Mouse (Mus musculus) brain, adult 2 months (tissue): ENCODE results near the gene Nkiras1.
"Not testable (repeated sequence)": the region's sequence is repeated elsewhere in the genome, so short reads cannot be mapped to it uniquely, and the experiment has no call there.

Source experiments
- DNase-seq: peaks from one replicate; pipeline ENCODE4 v3.0.0; 2011; ENCODE audit warnings: low read depth, low spot score

The Nkiras1 gene

DNA sequence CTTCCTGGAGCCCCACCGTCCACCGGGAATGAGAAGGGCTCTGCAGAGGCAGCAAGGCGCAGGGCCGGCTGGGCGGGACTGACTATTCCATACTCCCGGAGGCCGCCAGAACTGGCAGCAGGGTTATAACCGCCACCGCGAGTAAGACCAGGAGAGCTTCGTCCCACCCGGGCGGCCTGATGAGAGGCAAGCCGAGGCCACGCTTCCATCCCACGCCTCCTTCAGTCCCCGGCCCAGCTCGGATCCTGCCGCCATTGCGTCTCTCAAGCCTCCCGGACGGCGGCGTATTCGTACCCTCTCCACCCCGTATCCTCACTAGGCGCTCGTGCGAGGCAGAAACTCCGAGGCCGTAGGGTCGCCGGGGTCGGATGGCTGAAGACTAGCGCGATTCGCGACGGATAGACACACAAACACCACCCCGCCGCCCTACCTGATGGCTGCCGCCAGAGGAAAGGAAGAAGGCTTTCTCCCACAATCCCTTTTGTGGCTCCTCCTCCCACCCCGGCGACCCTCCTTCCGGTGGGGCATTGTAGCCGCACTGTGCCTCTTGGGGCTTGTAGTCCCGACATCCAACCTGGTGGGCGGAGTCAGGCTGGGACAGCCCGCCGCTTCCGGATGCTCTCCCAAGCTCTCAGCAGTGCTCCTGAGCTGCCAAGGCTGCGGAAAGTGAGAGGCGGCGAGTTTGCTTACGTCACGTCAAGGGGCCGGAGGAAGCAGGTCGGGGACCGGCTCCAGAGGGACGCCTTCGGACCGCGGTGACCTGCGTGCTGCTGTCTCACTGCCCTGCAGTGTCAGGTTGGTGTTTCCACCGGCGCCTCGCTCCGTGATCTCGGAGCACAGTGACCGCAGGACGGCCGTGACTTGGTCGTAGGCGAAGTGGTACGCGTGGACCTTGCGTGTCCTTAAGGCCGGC, at the start of gene Nkiras1, which contains the start of gene Rpl15:
TSS of gene Nkiras1 (plus strand) at position 608 of the 913 bp plus-strand sequence.
TSS of gene Rpl15 (minus strand) at position 863 of the 913 bp plus-strand sequence.
- DNase-seq, result peak; percentile 100

DNA sequence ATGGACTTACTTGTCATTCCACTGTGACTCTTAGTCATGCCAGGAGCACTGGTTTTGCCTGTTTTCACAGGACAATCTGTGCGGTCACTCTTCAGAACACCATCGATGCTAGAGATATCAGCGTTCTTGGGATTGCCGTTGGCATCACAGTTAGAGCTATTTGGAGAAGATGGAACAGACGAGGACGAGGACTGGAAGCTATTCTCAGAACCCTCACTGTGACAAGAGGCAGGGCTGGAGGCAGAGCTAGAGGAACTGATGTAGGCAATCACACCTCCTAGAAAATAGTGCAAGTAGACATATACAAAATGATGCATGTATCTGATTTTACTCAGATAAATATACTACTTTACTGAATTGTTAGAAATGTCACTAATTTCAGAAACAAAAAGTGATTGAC, 49.0 kb upstream of the Nkiras1 start:
- peak; percentile 43 for DNase-seq

DNA sequence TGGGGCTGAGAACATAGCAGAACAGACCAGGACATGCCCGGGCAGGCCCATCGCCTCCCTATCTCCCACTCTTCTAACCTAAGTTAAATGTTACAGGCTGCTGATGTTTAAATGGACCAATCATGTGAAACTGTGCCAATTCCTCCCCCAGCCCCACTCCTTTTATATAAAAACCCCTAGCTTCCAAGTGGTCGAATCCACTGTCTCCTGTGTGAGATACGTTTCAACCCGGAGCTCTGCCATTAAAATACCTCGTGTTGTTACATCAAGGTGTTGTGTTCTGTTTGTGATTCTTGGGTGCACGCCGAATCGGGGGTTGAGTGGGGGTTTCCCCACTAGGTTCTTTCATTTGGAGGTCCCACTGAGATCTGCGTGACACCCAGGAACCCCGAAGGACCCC, 45.5 kb upstream of the Nkiras1 start:
- DNase-seq, result not testable (repeated sequence)

DNA sequence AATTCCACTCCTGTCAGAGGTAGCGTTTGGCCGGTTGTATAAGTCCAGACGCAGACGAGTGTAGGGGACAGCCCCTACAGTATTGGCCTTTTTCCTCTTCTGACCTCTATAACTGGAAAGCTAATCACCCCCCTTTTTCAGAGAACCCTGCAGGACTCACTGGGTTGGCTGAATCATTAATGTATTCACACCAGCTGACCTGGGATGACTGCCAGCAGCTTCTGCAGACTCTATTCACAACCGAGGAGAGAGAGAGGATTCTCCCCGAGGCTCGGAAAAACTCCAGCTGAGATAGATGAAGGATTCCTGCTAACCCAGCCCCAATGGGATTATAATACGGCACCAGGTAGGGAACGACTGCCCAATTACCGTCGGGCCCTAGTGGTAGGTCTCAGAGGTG, 44.8 kb upstream of the Nkiras1 start:
- peak; percentile 63 for DNase-seq

DNA sequence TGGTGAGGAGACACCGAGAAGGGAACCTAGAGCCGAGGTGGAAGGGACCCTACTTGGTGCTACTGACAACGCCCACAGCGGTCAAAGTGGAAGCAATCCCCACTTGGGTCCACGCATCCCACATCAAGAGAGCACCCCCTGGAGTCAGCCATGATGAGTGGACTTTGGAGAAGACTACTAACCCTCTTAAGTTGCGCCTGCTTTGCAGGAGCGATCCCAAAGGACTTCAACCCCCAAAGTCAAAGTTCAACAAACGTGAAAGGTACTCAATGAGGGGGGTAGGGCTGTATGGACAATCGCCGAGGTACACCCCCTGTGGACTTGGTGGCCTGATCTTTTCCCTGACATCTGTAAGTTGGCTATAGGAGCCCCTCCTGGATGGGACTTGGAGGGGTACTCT, 41.2 kb upstream of the Nkiras1 start:
- DNase-seq, result not testable (repeated sequence)

DNA sequence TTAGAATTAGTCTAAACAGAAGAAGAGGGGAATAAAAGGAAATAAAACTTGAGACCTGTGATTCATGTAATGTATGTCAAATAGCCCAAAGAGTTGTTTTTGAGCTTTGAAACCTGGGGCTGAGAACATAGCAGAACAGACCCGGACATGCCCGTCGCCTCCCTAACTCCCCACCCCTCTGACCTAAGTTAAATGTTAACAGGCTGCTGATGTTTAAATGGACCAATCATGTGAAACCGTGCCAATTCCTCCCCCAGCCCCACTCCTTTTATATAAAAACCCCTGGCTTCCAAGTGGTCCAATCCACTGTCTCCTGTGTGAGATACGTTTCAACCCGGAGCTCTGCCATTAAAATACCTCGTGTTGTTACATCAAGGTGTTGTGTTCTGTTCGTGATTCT, 39.1 kb upstream of the Nkiras1 start:
- not testable (repeated sequence) for DNase-seq

DNA sequence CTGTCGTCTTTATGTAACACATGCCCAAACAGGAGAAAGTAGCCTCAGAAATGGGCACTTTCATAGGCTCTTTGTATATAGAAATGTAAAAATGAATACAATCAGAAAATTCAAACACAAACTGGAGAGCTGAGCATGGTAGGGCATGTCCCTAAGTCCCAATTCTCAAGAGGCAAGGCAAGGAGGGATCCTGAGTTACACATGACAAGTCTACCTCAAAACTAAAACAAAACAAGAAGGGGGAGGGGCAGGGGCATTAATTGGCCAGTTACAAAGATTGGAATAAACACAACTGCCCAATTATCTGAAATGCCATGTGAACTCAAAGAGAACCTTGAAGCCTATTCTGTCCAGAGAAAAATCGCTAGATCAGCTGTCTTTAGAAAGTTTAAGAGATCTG, 37.9 kb upstream of the Nkiras1 start:
- DNase-seq, result no peak

DNA sequence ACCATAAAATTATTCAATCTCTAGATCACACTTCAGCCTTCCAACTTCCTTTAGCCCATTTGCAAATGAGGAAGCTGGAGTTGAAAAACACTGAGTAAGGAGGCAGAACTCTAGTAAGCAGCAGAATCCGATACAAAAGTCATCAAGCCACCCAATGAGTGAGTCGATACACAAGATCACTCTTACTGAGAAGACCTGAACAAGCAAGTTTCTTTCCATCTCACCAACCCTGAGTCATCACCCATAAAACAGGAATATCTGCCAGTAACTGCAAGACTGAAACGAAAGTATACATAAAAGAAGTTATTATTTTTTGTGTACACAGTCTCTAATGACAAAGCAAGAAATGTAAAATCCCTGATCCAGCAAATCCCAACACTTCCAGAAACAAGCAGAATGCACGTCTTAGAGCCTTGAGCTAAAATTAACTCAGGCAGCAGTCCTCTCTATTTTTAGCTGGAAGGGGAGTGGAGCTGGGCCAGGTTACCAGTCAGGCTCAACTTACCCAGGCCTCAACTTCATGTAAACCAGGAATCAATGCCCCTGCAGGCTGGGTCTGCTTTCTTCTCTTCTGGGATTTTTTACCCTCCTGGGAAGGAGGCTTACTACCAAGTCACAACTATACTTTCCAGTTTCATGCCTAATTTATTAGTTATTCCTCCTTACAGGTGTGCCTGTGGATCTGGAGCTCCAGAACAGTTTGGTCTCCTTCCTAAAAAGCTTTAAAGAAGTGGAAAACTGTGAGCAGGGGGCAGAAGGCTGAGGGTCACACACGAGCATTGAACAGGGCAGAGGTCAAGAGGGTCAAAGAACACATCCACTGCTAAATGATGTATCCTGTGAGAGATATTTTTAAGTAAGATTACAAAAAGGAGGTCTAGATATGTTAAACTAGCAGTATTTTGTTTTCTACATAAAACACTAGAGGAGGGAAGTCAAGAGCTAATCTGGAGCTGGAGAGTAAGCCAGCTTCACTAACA, 36.7 kb upstream of the Nkiras1 start:
- DNase-seq, result peak; percentile 65

DNA sequence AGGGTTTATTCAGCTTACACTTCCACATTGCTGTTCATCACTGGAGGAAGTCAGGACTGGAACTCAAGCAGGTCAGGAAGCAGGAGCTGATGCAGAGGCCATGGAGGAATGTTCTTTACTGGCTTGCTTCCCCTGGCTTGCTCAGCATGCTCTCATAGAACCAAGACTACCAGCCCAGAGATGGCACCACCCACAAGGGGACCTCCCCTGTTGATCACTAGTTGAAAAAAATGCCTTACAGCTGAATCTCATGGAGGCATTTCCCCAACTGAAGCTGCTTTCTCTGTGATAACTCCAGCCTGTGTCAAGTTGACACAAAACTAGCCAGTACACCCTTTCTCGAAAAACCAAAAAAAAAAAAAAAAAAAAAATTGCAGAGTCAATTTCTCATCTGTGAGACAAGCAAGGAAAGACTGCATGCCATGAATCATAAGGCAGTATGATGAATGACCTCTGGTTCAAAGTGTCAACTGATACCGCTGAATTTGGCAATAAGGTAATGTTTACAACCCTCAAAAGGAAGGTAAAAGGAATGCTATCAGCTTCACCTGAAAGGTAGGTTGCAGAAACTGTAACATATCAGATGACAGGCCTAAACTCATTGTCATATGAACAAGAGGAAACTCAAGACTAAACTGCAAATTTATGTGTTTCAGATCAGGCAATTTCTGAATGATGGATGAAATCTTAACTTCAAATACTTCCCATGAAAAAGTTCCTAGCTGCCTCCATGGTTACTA, 34.3 kb upstream of the Nkiras1 start:
- not testable (repeated sequence) for DNase-seq

DNA sequence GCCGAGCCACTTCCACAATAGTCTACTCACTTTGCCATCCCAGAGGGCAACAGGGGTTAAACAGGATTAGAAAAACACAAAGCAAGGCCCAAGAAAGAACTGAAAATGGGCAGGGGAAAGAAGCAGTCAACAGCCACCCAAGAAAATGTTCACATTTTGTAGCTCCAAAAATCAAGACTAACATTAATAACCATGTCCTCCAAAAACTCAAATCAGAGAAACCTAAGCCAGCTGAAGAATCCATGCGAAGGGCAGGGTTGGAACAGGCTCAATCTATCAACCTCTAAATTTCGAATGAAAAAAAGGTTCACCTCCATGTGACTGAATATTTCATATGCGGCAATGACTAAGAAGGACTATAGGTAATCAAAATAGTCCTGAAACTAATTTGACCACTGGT, 33.6 kb upstream of the Nkiras1 start:
- no peak for DNase-seq

DNA sequence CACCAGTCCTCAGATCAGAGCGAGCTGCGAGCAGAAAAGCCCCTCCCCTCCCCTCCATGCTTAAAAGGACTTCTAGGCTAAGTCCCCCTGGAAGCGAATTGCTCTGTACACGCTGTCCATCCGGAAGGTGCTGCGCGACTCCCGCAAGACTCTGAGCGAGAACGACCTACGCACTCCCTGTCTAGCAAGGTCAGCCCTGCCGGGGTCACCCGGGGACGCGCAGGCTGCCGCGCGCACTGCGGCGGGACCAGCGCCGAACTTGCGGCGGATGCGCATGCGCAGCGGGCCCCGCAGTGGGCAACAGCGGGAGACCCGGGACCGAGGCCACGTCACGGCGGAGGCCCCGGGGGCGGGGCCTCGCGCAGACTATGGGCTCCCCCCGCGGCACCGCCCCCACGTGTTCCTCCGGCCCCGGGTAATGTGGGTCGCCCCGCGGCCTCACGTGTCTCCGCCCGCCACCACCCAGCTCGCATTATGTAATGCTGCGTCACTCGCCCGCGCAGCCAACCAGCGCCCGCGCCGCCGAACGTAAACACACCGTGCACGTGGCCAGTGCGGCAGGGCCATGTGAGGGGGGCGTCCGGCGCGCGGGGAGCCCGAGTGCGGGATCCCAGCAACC, 32.7 kb upstream of the Nkiras1 start:
- peak; percentile 98 for DNase-seq

DNA sequence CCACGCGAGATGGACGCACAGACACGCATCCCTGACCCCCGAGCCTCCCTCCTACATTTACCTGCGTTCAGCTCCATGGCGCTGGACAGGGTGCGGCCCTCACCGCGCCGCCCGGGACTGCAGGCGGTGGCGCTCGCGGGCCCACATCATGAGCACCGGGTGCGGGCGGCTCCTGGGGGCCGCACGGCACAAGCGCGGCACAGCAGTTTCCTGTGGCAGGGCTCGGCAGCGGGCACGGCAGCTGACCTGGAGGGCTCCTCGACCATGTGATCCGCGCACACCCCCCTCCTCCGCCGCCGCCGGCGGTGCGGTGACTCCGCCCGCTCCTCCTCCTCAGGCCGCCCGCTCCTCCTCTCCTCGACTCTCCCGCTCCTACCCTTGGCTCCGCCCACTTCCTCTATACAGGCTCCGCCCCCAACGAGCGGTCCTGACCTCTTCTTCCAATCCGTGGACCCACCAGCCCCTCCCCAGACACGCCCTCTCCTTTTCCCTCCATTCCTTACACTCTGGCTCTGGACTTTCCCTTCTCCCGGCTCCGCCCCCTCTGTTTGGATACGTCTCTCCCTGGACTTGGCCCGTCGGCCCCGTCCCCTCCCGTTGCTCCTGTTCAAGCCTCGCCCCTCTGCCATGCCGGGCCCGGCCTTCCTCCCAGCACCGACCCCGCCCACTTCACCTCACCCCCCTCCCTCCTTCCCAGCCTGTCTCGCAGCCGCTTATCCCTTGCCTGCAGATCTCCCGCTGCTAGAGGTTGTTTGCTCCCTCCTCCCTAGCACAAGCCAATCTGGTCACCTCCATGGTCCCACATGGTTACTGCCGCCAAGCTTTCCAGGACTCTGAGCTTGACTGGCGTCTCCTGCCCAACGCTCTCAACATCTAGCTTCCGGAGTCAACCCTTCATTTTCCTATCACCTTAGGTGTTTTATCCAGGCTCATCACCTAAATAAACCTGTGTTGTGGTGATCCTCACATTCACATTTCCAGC, 31.9 kb upstream of the Nkiras1 start, which contains the start of gene Nr1d2:
TSS of gene Nr1d2 (minus strand) at position 378 of the 982 bp plus-strand sequence.
- DNase-seq, result peak; percentile 99

DNA sequence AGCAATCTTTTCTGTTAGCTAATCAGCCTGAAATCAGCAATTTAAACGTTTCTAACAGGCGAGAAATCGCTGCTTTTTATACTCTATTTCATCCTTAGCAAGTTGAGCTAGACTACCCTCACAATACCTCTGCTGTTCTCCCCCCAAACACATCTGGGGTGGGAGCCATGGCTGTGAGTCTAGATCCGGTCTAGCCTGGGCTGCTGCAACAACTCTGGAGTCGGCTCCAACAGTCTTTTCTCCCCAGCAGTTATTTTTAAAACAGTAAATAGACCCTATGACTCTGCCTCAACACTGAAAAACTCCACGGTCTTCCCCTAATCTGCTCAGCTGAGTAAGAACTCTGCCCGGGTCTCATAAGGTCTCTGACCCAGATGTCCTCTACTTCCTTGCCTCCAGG, 30.8 kb upstream of the Nkiras1 start:
- DNase-seq, result no peak

DNA sequence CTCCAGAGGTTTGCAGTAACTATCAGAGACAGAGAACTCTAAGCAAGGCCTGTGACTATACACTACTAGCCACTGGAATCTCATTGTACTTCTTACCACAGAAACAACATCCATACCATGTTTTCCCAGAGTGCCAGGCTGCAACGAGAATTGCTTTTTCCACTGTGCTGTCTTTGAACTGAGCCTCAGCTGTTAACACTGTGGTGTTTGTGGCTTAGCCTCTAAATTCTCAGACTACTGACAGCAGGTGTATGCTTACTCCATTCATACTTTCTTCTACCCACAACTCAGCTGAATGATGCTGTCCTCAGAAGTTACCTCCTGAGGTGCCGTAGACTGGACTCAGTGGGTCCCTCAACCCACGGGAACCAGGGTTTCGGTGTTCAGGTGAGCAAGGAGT, 29.1 kb upstream of the Nkiras1 start:
- no peak for DNase-seq

DNA sequence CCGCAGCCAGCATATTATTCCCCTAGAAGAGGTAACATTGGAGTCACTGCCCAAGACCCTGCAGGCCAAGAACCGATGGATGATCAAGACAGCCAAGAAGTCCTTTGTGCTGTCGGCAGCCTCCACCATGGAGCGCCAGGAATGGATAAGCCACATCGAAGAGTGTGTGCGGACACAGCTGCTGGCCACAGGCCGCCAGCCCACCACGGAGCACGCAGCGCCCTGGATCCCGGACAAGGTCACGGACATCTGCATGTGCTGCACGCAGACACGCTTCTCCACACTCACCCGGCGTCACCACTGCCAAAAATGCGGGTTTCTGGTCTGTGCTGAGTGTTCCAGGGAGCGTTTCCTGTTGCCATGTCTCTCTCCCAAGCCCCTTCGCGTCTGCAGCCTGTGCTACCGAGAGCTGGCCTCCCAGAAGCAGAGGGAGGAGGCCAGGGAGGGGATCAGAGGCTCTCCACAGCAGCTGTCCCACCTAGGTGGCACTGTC, 28.3 kb upstream of the Nkiras1 start:
- no peak for DNase-seq

DNA sequence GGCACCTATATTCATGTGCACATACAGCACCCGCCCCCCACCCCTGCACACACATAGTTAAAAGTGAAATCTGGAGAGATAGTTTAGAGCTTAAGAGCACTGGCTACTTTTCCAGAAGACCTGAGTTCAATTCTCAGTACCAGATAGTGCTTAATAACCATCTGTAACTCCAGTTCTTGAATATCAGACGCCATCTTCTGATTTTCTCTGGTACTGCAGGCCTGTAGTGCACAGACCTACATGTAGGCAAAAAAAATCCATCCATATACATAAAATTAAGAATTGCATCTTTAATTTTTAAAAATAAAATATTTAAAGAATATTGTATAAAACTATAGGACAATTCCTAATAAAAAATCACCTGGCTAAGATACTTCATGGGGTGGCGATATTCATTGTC, 9.7 kb upstream of the Nkiras1 start:
- DNase-seq, result no peak

DNA sequence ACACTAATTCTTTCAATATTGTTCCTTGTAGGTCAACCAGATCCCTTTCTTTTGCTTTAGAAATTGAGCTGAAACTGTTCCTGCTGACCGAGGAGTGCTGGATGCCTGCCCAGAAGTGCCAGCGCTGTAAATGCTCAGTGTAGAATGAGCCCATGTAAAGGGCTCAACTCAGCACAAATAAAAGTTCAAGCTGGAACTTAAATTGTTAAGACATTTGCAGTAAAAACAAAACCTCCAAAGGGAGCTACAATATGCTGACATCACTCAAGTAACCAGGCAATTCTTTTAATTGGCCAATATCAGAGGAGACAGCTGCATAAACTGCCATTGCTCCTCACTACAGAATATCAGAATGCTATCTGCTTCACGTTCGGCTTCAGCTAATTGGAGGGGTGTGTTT, 7.5 kb upstream of the Nkiras1 start:
- DNase-seq, result peak; percentile 68

DNA sequence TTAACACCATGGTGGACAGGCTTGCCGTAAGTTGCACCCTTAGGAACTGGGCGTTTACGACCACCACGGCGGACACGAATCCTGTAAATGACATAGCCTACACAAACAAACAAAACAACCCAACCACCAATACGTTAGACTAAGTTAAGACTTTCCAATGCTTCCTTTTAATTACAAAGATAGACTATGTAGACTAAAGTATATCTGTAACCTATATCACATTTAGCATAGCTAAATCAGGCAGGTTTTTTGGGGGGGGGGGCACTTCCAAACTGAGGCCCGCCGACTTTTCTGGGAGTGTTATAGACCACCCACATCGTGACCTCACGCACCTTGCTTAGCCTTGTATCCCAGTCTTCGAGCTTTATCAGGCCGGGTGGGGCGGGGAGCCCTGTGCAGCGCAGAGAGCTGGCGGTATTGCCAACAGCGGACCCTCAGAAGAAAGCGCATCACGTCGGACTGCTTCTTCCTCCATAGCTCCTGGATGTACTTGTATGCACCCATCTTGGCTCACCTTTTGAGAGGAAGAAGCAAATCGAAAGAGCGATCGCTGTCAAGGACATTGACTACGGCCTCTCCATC, 898 bp upstream of the Nkiras1 start:
- DNase-seq, result not testable (repeated sequence)

DNA sequence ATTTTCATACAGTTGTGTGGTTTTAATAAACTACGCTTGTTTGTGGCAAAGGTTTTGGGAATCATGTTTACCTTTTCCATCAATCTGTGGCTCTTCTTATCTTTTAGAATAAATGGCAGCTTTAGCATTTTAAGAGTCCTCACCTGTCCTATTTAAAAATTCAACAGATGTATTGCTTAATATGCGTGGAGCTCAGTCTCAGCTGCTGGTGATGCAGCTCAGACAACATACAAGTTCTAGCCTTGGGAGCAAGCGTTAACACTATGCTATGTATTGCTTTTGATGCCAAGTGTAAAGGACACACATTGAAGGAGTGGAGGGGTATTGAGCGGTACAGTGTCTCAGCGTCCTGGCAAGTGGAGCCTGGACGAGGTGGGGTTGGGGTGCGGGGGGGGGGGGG, 730 bp downstream of the Nkiras1 start:
- peak; percentile 37 for DNase-seq
